ENCODE assay signal across 1 mouse cellular context in genomic region chr4:148015418-148015817, GRCm38 (mm10).
TF ChIP-seq lines count a peak whose summit lies in the region.

No protein-coding gene starts in this region.

TF ChIP-seq in ES-E14, 5 proteins besides CTCF, POLR2A, EP300 and RAD21:
- no peak for TF ChIP-seq MAFK (IDR thresholded peaks at IDR 0.05; ENCODE audit: insufficient read depth, low read depth, low read length)
- TF ChIP-seq ZNF384 (IDR thresholded peaks at IDR 0.05; ENCODE audit: low read depth, low read length): no peak
- no peak for TF ChIP-seq ZC3H11A (IDR thresholded peaks at IDR 0.05; ENCODE audit: borderline replicate concordance, low read depth, low read length)
- TF ChIP-seq HCFC1 (IDR thresholded peaks at IDR 0.05; ENCODE audit: borderline replicate concordance, insufficient read depth, low read length): no peak
- TF ChIP-seq CHD2 (IDR thresholded peaks at IDR 0.05; ENCODE audit: low read depth, low read length): no peak
